Mouse (Mus musculus): ENCODE measurements around the gene Chpf2. TPM values are rescaled to one million over a fixed set of nuclear protein-coding genes. Genes with fewer than 3 reads are reported as not detected.
"Not testable (repeated sequence)": the region's sequence is repeated elsewhere in the genome, so short reads cannot be mapped to it uniquely, and the experiment has no call there.

Chpf2 gene
- 10 to 100 TPM in 2 of 3 experiments, 1 to 10 TPM in 1; 8.5 to 12.9 (median 10.0) TPM for polyA plus RNA-seq (2017; shearing (Covaris generic))

DNA sequence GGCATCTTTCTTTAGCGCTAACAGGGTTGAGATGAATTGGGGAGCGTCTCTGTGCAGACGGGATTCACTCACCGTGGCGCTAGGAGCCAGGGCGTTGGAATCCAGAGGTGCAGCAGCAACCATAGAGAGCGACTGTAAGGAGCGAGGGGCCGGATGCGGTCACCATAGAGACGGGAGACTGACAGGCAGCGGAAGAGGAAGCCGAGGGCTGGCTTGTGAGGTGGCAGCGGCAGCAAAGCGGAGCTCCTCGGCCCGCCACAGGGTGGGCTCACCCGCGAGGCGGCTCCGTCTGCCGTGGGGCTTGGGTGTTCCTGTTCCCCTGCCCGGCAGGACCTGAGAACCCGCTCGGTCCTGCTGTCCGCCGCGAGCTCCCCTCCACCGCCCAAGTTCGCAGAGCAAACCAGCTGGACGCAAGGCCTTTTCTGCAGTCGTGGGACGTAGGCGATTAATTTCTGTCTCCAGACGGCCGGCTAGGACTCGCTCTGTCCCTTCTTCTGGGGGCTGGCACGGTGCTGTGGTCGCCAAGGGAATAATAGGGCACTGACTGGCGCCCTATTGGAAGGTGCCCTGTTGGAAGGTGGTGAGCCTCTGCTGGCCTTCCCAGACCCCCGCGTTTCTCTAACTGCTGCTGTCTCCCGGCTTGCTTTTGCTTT, at the start of gene Chpf2:
TSS of gene Chpf2 (plus strand) at position 195 of the 653 bp plus-strand sequence.
- peak; percentile 100 for ATAC-seq

DNA sequence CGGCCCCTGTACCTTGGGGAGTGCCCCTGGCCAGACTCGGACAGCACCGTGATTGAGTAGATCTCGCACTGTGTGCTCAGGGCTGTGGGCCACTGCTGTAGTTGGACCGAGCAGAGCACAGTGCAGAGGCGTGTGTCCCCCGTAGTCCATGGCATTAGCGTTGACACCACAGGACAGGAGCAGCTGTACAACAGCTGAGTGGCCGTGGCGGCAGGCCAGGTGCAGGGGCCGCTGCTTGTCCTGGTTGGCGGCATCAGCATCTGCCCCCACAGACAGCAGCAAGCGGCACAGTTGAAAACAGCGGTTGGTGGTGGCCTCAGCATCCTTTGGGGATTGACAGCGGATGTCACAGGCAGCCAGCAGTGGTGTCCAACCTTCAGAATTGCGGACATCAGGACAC, 48.9 kb upstream of the Chpf2 start:
- ATAC-seq: no peak

DNA sequence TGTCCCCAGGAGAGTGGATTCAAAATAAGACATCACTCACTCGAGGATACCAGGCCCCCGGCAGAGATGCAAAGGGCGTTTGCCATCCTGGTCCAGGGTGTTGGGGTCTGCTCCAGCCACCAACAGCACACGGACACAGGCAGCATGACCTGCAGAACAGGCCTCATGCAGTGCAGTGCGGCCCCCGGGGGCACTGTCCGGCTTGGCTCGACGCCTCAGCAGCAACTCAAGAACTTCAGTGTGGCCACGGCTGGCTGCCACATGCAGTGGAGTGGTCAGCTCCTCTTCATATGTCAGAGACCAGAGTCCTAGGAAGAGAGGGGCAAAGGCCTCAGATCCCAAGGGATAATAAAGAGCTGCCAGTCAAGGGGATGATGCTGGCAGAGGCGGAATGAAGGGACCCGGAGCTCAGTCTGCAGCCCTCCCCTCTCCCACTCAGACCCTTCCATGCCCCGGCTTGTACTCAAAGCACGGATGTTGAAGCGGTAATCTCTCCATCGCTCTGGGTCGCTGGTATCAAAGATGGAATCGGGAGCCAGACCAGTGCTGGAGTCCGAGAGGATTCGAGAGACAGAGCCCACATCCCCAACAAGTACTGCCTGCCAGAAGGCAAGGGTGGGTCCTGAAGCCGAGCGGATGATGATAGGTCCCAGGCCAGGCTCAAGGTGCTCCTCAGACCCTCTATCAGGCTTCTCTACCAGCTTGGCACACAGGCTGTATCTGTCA, 46.8 kb upstream of the Chpf2 start:
- ATAC-seq: no peak

DNA sequence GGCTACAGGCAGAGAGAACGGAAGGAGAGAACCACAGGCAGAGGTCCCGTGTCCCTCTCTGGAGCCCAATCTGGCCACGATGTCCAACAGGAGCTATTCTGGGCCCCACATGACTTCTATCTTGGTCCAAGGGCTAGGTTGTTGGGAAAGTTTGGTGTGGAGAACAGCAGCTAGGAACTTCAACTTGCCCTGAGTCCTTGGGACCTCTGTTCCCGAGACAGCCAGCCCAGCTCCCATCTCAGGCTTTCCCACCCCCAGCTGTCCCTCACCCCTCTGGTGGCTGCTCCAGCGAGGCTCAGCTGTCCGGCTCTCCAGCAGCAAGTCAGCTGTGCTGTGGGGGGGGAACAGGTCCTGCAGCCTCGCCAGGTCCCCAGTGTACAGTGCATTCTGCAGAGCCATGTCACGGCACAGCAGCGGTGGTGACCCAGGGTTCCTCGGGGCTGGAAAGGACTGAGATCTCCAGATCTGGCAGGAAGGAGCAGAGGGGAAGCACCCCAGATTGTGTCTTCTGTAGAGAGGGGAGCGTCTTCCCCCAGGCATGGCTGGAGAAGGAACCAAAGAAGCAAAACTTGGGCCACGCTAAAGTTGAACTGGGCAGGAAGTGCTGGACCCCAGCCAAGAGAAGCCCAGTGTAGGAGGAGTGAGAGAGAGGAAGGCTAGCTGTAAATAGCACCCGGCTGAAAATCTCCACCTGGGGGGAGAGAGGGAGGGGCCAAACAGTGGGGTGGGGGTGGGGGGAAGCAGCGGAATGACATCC, 46.0 kb upstream of the Chpf2 start, which contains the start of gene Asb10:
TSS of gene Asb10 (minus strand) at position 592 of the 757 bp plus-strand sequence.
- no peak for ATAC-seq

DNA sequence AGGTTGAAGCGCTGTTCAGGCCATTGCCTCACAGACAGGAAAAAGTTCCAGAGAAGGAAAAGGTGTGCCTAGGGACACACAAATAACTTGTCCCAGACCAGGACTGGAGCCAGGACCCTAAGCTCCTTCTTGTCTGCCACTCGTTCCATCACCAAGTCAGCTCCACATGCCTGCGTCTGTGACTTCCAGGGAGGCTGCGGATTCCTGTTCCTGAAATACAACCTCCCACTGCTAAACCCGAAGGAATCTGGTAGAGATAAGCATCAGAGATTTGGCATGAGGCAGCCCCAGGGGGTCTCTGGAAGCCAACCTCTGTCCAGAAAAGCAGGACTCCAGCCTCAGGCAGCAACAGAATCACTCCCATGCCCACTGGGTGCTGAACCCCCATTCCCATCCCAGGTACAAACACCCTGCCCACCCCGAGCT, 45.4 kb upstream of the Chpf2 start:
- ATAC-seq: no peak

DNA sequence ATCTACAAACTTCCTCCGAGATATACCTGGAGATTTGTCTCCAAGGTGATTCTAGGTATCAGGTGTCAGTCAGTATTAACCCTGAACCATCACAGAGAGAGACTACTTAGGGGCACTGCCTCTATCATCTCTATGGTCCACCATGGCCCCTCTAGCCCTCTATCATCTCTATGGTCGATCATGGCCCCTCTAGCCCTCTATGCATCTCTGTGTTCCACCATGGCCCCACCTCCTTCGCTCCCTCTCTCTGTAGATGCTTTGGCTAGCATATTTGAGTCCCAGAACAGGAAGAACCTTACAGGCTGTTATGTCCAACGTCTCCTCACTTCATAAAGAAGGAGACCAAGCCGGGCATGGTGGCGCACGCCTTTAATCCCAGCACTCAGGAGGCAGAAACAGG, 43.9 kb upstream of the Chpf2 start:
- ATAC-seq: no peak

DNA sequence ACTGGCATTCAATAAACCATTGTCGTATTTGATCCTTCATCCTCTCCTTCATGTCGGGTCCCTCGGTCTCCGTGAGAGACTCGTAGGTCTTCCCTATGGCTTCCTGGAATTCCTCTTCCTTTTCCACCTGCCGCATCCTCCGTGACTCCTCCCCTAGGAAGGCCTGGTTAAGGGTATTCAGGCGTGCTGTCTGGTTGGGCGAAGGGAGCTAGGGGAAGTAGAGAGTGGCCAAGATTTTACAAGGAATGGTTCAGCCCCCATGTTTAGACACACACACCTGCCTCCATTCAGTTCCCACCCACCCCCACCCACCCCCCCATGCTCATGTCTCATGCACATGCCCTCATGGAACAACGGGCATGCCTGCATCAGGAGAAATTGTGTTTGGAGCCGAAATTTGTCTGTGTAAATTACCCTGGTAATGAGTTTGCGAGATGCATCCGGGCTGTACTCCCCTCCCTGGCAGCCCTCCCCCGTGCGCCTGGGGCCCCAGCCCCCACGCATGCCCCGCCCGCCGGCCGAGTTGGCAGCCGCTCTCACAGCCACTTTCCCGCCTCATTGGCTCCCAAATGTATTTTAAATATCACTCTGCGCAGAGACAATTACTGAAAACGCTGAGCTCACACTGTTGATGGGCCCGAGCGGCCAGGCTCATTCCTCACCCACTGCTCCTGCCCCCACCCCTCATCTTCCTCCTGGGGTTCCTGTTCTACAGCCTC, 35.8 kb upstream of the Chpf2 start:
- ATAC-seq: no peak

DNA sequence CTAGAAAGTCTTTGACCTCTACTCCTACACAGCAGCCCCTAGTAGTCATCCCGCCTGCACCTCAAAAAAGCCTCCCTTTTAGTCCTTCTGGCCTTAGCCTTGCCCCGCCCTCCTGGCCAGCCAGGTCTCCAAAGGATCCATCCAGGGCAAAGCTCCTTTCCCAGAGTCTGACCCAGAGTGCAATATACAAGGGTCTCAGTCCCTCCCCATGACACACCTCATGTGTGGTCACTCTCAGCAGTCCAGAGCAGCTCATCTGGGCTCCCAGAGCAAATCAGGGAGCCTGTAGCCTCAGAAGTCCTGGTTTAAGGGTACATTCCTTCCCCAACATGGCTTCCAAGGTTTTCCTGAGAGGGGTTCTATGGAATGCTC, 35.2 kb upstream of the Chpf2 start:
- ATAC-seq: no peak

DNA sequence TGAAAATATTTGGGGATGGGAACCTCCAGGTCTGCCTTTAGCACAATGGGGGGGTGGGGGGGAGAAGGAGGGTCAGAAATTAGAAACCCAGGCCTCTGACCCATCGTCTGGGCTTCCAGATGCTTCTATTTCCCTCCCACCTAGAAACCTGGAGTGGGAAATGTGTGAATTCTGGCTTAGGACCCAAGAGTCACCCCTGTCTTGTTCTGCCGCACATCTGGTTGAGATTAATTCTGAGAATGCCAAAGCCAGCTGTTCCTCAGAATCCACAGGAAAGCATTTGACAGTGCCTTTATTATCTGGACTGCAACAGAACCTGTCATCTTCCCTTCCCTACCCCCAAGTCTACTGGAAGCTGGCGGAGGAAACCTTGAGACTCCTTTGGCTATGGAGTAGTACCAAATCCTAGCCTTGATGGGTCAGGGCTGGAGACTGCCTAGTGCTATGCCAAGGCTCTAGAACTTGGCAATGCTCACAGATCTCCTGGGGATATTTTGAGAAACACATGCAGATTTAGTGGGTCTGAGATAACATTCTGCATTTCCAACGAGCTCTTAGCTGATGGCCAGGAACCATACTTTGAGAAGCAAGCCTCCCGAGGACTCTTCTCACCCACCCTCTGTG, 32.8 kb upstream of the Chpf2 start:
- ATAC-seq: no peak

DNA sequence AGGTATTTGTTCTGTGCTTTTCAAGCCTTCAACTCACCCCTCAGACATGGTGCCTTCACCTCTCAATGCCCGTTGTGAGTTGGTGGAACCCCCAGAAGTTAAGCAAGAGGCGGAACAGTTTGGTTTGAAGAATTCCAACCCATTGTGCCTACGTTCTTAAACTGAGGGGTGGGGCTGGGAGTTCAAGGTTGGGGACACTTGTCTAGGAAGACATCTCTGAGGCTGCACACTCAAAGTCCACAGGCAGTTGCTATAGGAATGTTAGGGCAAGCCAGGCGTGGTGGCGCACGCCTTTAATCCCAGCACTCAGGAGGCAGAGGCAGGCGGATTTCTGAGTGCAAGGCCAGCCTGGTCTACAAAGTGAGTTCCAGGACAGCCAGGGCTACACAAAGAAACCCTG, 31.2 kb upstream of the Chpf2 start:
- ATAC-seq: not testable (repeated sequence)

DNA sequence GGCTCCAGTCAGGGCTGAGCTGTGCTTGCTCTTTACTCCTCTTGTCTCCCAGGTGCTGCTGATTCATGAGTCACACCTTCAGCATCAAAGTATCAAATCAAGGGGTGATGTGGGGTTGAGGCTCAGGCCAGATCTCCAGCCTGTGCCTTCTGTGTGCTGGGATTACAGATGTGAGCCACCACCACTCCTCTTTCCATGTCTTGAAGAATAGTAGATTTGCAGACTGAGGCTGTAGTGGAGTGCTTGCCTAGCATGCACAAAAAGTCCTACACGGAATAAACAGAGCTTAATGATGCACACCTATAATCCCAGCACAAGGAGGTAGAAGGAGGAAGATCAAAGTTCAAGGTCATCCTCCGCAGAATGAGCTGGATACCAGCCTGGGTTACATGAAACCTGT, 29.8 kb upstream of the Chpf2 start, which contains the start of gene 4931409K22Rik:
TSS of gene 4931409K22Rik (minus strand) at position 101 of the 400 bp plus-strand sequence.
- no peak for ATAC-seq

DNA sequence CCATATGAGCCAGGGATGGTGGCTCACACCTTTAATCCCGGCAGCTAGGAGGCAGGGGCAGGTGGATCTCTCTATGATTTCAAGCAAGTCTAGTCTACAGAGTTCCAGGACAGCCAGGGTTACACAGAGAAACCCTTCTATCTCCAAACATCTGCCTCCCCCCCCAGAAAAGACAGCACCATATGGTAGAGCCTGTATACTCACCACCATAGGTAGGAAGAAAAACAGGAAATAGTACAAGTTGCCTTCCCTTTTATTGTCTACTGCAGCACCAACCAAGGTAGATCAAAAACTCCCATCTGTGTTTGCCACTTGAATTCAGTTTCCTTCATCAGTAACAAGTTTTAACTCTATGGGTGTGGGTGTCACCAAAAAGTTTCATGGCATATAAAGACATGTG, 10.6 kb upstream of the Chpf2 start:
- ATAC-seq: no peak

DNA sequence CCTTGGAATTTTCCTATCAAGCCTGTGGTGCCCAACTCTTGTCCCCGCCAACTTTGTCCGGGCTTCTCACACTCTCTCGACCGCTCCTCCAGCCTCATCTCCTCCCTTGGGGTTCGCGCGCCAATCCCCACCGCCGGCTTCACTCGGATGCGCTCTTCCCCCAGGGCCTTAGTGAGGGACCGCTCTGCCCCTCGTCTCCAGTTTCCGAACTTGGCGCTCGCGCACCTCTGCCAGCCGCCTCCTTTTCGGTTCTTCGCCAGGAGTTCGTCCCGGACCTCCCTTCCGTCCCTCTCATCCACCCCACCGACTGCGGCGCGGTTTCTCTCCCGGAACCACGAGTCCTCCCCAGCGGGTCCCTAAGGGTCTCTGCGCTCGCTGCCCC, 9.7 kb upstream of the Chpf2 start:
- ATAC-seq: peak; percentile 23

DNA sequence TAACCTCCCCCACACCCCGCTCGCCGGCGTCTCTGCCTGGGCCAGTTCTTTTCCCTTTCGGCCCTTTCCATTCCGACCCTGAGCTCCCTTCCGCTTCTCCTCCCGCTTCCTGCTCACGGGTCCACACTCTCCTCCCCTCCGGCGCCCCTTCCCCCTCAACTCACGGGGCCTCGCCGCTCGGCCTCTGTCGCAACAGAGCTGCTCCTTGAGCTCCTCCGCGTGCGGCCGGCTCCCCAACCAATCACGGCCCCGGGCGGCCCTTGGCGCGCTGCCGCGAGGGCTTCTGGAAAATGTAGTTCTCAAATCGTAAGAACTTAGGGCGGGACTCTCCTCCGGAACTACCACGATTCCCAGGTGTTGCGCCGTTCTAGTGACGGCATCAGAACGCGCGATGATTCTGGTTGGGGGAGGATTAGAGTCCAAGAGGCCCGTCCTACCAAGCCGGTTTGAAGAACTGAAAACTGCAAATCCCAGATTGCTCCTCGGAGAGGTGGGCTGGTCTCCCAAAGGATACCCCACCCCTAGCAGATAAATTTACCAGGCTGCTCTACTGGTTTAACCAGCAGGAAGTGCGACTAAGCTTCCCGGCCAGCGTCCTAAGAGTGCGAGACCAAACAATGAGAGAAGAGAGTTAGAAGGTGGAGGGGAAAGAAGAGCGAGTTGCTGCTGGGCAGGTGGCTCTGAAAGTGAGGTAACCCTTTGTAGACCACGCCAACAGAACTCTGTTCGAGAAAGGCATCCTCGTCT, 9.2 kb upstream of the Chpf2 start, which contains the start of gene Abcf2:
TSS of gene Abcf2 (minus strand) at position 285 of the 747 bp plus-strand sequence.
- peak; percentile 88 for ATAC-seq

DNA sequence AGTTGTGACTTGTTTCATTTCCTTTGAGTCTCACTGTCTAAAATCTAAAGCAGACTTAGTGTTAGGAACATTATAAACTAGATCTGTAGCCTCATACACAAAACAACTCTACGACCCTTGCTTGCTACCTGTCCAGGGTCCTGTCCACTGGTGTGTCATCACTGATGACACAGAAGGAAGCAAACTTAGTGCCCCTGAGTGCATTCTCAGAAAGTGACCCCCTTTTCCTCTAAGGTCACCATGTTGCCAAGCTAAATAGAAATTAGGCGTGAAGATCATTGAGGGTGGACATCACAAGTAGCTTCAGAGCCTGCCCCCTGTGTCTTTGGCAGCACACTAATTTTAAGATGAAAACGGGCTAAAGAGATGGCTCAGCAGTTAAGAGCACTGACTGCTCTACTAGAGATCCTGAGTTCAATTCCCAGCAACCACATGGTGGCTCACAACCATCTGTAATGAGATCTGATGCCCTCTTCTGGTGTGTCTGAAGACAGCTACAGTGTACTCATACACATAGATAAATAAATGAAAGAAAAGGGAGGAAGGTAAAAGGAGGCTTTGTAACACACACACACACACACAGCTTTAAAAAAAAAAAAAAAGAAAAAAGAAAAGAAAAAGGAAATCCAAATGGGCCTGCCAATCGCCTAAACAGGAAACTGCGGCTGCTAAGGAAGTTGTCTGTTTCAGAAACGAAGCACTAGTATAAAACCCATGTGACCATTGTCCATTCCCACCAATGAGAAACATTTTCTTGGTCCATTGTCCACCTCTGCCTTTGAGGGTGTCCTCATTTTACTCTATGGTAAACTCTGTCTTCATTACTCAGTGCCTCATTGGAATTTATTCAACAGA, 8.2 kb upstream of the Chpf2 start:
- ATAC-seq: no peak

DNA sequence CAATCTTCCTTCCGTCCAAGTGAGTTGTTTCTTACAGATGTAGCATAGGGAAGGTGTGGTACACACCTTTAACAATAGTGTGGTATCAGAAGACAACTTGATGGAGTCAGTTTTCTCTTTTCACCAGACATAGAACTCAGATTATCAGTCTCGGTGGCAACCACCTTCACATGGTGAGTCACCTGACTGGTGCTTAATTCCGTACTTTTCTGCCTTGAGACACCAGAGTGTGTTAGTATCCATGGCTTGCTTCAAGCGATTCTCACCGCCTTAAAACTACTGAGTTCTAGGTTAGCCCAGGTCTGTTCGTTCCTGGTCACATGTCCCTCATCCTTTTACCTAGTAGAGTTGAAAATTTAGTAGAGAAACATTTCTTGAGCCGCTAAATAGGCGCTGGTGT, 435 bp upstream of the Chpf2 start:
- ATAC-seq: peak; percentile 49

DNA sequence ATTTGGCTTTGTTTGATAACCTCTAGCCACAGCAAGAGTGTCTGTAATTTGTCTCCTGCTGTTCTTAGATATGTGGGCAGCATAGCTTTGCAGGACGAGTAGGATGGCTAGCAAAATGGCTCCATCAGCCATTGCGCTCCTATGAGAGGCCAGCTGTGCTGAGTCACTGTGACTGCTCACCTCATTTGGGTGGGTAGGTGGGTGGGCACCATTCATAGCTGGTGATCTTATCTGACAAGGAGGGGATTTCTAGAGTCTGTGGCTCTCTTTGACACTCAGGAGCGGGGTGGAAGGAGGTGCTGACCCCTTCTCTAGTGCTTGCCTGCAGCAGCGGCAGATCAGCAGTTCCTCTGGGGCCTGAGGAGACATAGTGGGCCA, 648 bp downstream of the Chpf2 start:
- ATAC-seq: no peak

DNA sequence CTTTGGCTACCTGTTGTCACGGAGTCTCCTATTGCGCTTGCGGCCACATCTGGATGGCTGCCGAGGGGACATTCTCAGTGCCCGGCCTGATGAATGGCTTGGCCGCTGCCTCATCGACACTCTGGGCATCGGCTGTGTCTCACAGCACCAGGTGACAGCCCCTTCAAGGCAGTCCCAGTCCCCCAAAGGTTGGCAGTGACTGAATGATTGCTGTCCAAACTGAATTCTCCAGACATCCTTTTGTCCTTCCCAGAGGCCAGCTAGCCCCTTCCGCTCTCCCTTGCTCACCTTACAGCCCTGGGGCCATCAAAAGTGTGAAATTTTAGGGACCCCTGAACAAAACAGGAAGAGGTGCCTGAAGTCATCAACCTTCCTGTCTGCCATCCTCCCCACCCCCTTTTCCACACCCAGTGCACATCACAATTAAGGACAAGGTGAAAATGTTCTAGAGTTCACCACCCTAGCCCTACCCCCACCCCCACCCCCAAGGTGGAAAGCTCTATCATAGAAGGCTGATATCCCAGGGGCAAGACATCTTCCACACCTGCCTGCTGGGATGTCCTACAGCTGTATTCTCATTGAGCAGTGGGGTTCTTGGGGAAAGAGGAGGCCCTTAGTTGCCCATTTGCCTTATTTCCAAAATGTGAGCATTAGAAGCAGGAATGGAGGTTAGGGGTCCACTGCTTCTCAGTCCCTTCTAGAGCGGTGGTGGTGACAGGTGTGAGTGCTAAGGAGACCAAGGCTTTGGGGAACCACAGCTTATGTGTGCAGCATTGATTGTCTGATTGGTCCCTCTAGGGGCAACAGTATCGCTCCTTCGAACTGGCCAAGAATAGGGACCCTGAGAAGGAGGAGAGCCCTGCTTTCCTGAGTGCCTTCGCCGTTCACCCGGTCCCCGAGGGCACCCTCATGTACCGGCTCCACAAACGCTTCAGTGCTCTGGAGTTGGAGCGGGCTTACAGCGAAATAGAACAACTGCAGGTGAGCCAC, 3.3 kb downstream of the Chpf2 start:
- no peak for ATAC-seq

DNA sequence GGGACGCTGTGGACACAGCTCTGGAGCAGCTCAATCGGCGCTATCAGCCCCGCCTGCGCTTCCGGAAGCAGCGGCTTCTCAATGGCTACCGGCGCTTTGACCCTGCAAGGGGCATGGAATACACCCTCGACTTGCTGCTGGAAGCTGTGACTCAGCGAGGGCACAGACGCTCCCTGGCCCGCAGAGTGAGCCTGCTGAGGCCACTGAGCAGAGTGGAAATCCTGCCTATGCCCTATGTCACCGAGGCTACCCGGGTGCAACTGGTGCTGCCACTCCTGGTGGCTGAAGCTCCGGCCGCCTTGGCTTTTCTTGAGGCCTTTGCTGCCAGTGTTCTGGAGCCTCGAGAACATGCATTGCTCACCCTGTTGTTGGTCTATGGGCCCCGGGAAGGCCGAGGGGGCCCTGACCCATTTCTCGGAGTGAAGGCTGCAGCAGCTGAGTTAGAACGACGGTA, 4.8 kb downstream of the Chpf2 start:
- no peak for ATAC-seq

All from inflammation-experienced regulatory T-cells, adult 6 months (primary cell).